Mouse (Mus musculus): ENCODE measurements around the gene Rmi1.

DNA sequence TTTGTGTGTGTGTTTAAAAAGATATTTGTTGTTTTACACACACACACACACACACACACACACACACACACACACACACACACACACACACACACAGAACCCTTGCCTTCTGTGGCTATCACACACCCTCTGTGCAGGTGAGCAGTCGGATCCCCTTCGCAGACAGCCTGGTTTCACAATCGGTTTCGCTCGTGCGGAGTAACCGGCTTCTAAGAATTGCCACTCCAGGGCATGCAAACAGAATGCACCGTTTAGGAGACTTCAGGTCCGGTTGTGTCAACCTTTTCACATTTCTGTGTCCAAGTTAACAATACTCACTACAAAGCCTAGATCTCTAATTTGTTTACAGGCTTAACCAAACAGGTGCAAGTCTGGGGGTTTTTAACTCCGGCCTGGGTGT lies 51.5 kb downstream of the Rmi1 start:
- TF ChIP-seq POLR2A (IDR thresholded peaks at IDR 0.05; ENCODE audit: insufficient read depth, low read length) (no peak), CTCF (IDR thresholded peaks at IDR 0.05; ENCODE audit: low read depth, low read length) (no peak), EP300 (IDR thresholded peaks at IDR 0.05; ENCODE audit: insufficient read depth, low read depth, low read length) (no peak)

Data from ES-Bruce4 (cell line).